Mouse (Mus musculus) lung, postnatal 0 days (tissue): ENCODE measurements around the gene Itprip. TPM values are rescaled to one million over a fixed set of nuclear protein-coding genes. Genes with fewer than 3 reads are reported as not detected.

Experiments
- ATAC-seq: fragments of 200-750 bp; cut with Nextera tagmentation; 2 replicates; pipeline ENCODE4 v1.8.0; 2017; ENCODE audit warnings: moderate library complexity
- DNase-seq: peaks from one replicate; pipeline ENCODE4 v3.0.0-alpha.2; 2016; ENCODE audit warnings: low spot score
- H3K27ac ChIP-seq: fragments of 300-500 bp; sonication (generic); 2 replicates; pipeline ENCODE4 v1.5.1; 2014; ENCODE audit warnings: antibody characterized with exemption, mild to moderate bottlenecking, low read length, mixed read lengths
- H3K27me3 ChIP-seq: fragments of 300-500 bp; sonication (generic); replicated peaks from 2 replicates; pipeline ENCODE4 v1.6.1; 2014; ENCODE audit warnings: low read length, mixed read lengths; ENCODE audit not compliant: insufficient read depth
- H3K36me3 ChIP-seq: fragments of 300-500 bp; sonication (generic); 2 replicates; pipeline ENCODE4 v1.6.1; 2014; ENCODE audit warnings: low read length, mixed read lengths; ENCODE audit not compliant: insufficient read depth
- H3K4me1 ChIP-seq: fragments of 300-500 bp; sonication (generic); 2 replicates; pipeline ENCODE4 v1.6.1; 2014; ENCODE audit warnings: antibody characterized with exemption, low read depth, low read length, mixed read lengths; ENCODE audit not compliant: insufficient read depth
- H3K4me2 ChIP-seq: fragments of 300-500 bp; sonication (generic); replicated peaks from 2 replicates; pipeline ENCODE4 v1.6.1; 2014; ENCODE audit warnings: low read depth, mild to moderate bottlenecking, low read length, moderate library complexity, mixed read lengths
- H3K4me3 ChIP-seq: fragments of 300-500 bp; sonication (generic); 2 replicates; pipeline ENCODE4 v1.5.1; 2014; ENCODE audit warnings: low read depth, low read length
- H3K9ac ChIP-seq: fragments of 300-500 bp; sonication (generic); replicated peaks from 2 replicates; pipeline ENCODE4 v1.6.1; 2014; ENCODE audit warnings: low read depth, mild to moderate bottlenecking
- H3K9me3 ChIP-seq: fragments of 300-500 bp; sonication (generic); 2 replicates; pipeline ENCODE4 v1.6.1; 2016; ENCODE audit warnings: low read length, mixed read lengths
- CTCF ChIP-seq: IDR thresholded peaks from 2 replicates; pipeline ENCODE4 v1.5.1; 2016; ENCODE audit warnings: antibody characterized with exemption, mild to moderate bottlenecking
- EP300 ChIP-seq: IDR thresholded peaks from 2 replicates; pipeline ENCODE4 v1.6.1; 2016; ENCODE audit warnings: antibody characterized with exemption, mild to moderate bottlenecking, control low read depth
- WGBS: fragments of 180-500 bp; shearing (Covaris S2); extraction: QIAGEN DNeasy Blood & Tissue Kit; methylation state at CpG from one replicate; pipeline ENCODE4 v1.1.7; 2014; 5-methylcytosine and 5-hydroxymethylcytosine counted together
- polyA plus RNA-seq: library from polyadenylated mRNA; unstranded; fragments of >200 nt; fragmentation: Nextera tagmentation; extraction: Ambion mirVana; gene quantifications from 2 replicates; pipeline ENCODE4 v1.2.1, GENCODE M21; 2015

The Itprip gene
- polyA plus RNA-seq, 1 experiment from 2014 or later, result 15.6 TPM

DNA sequence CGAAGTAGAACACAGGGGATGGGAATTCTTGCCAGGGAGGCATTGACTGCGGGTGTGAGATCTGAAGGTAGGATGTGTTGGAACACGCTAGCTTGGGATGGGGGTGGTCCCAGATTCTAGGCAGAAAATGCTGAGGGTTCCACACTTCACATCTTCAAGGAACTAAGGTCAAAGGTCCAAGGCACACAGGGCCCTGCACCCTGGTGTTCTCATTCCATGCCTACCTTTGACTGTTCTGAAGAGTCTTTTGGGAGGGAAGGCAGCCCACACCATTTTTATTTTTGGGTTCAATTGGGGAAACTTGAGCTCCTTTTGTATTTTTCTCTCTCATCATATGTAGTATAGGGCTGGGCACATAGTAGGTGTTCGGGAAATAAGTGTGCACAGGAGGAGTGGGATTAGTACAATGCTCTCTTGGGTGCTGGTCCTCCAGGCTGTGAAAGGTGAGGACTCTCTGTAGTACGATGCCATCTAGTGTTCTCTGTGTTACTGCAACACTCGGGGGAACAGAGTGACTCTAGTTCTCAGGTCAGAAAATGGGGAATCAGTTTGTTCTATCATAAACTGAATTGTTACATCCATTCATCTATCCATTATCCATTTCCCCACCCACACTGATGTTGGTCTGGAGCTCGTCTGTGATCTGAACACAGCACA, 13.0 kb upstream of the Itprip start:
- peak; percentile 63 for ATAC-seq
- DNase-seq, result peak; percentile 84
- WGBS, result 43% methylated on average over 7 of the region's 7 CpGs

DNA sequence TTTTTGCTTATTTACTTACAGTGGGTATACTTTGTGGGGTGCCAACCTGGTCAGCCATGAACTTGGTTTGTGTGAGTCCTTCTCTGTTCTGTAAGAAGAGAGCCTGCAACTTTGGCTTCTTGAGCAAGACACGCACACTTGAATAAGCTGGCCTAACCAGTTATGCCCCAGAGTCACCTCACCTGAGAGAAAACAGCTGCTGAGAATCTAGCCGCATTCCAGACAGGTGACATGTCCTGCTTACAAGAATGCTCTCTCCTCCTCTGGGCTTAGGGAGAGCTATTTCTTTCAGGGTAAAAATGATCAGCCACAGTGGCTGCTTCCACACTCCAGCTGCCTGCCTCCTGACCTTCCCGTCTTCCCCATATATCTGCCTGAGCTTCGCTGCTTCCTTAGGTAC, 9.9 kb upstream of the Itprip start:
- peak overlapping the region; percentile 81 for H3K27ac ChIP-seq

More for the DNA sequence above, 13.0 kb upstream of the Itprip start:
- Histone ChIP-seq H3K4me3 (no peak overlapping the region), H3K4me2 (no peak overlapping the region), H3K9me3 (no peaks in the 10 kb centered on the region), H3K27me3 (no peaks in the 10 kb centered on the region), H3K9ac (no peak overlapping the region), H3K36me3 (no peaks in the 10 kb centered on the region), H3K27ac (no peak overlapping the region), H3K4me1 (no peaks in the 10 kb centered on the region; the same call in 1 of the 2 replicates)
- peak; percentile 93 for TF ChIP-seq CTCF
- no peak for TF ChIP-seq EP300

DNA sequence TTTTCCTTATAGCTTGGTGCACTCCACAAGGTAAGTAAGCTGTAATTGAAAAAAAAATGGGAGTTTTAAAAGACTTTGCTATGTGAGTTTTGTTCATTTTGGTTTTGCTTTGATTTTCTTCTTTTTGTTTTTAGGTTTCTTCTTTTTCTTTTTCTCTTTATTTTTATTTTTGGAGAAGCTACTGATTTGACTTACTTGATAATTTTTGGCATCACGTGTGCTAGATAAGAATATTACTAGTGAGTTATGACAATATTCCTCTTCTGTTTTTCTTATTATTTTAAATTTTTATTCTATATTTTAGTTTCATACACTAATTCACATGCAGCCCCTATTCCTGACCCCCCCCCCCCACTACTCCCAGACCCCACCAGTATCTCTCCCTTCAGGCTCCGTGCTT, 7.9 kb upstream of the Itprip start:
- Histone ChIP-seq H3K4me2 (no peak overlapping the region), H3K36me3 (no peaks in the 10 kb centered on the region), H3K27ac (no peak overlapping the region), H3K9me3 (no peaks in the 10 kb centered on the region), H3K27me3 (no peaks in the 10 kb centered on the region), H3K4me1 (no peaks in the 10 kb centered on the region), H3K4me3 (no peak overlapping the region), H3K9ac (no peak overlapping the region)
- no peak for TF ChIP-seq CTCF
- TF ChIP-seq EP300, result no peak
- WGBS, result 77% methylated on average over 2 of the region's 2 CpGs
- DNase-seq (no peak), ATAC-seq (no peak)

More for the DNA sequence above, 9.9 kb upstream of the Itprip start:
- Histone ChIP-seq H3K4me2 (no peak overlapping the region), H3K4me1 (no peaks in the 10 kb centered on the region; the same call in 1 of the 2 replicates), H3K4me3 (no peak overlapping the region), H3K9me3 (no peaks in the 10 kb centered on the region), H3K27me3 (no peaks in the 10 kb centered on the region), H3K9ac (no peak overlapping the region), H3K36me3 (no peaks in the 10 kb centered on the region)
- ATAC-seq (peak; percentile 92), DNase-seq (peak; percentile 91)
- TF ChIP-seq CTCF (no peak), EP300 (peak; percentile 88)
- WGBS, result 56% methylated on average over 4 of the region's 4 CpGs

DNA sequence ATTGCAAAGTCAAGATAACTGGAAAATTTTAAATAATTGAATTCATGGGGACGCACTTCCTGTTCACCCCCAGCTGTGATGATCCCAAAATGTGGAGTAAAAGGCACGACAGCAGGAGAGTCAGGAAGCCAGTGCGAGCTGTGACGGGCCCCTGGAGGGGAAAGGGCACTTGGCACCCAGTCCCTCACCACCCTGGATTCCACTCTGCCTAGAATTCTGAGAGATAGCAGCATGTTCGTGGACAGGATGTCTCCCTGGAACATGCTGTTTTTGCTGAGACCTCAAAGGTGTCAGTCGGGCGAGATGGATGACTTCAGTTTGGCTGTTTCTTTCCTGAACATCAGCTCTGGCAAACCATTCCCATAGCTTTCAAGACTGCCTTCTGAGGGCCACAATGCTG, 6.7 kb upstream of the Itprip start:
- WGBS, result 47% methylated on average over 7 of the region's 7 CpGs
- no peak for TF ChIP-seq CTCF
- TF ChIP-seq EP300, result peak; percentile 57
- Histone ChIP-seq H3K4me3 (no peak overlapping the region), H3K27ac (no peak overlapping the region), H3K36me3 (no peaks in the 10 kb centered on the region), H3K9ac (no peak overlapping the region), H3K9me3 (no peaks in the 10 kb centered on the region), H3K27me3 (no peaks in the 10 kb centered on the region), H3K4me2 (no peak overlapping the region), H3K4me1 (0 out of 2 replicates have a peak, but pooled peaks cover 1% of the 10 kb centered on the region)
- ATAC-seq, result peak; percentile 22; the same call in 1 of the 2 replicates
- no peak for DNase-seq

DNA sequence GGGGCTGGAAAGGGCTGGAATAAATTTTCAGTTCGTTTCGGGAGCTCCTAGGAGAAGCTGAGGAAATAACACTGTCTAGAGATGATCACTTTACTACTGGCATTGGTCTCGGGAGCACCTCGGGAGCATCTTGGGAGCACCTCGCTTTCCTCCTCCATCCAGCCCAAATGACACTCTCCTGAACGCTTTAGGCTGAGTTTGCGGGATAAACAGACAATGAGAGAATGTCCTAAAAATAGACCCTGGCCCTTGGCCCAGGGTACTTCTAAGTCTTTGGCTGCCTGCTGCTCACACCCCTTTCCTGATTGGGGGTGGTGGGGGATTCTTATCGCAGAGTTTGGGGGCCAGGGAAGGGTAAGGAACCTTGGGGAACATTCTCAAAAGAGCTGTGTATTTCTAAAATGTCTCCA, 872 bp upstream of the Itprip start:
- Histone ChIP-seq H3K27ac (peak overlapping the region; percentile 99), H3K9ac (peak overlapping the region; percentile 72; the same call in 1 of the 2 replicates), H3K27me3 (no peaks in the 10 kb centered on the region), H3K4me1 (peaks cover 13% of the 10 kb centered on the region; the same call in 1 of the 2 replicates), H3K9me3 (no peaks in the 10 kb centered on the region), H3K4me3 (peak overlapping the region; percentile 89), H3K4me2 (peak overlapping the region; percentile 83), H3K36me3 (no peaks in the 10 kb centered on the region)
- DNase-seq (no peak), ATAC-seq (peak; percentile 25)
- TF ChIP-seq EP300, result 0 out of 2 replicates have a peak, but pooled peaks have one; percentile 45
- no peak for TF ChIP-seq CTCF
- WGBS, result 0% methylated on average over 8 of the region's 8 CpGs

DNA sequence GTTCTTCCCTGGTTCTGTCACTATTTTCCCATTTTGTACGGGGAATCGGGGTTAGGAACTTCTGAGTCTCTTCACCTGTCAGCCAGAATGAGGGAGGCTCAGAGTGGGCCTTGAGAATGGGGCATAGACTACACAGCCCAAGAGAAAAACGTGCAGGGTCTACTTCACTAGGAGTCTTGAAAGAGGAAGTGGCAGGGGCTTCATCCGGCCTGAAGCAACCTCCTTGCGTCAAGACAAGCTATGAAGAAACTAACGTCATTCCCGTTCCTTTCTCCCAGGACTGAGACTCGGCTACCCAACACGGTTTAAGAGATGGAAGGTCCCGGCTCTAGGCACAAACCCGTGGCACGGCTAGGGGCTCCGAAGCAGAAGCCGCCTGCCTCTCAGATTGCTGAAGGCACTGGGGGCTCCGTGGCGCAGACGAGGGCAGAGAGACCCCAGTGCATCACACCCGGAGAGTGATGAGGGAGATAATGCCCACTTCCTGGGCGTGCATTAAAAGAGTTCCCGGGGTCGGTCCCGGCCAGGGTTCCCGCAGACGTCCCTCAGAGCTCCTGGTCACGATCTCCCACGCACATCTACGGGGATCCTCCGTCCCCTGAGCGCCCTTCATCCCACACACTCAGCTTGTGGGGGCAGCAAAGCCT, 521 bp downstream of the Itprip start:
- no peaks in the 10 kb centered on the region for H3K27me3 ChIP-seq
- H3K27ac ChIP-seq, result peak overlapping the region; percentile 99
- peak overlapping the region; percentile 83 for H3K4me2 ChIP-seq
- TF ChIP-seq EP300, result no peak
- TF ChIP-seq CTCF, result no peak
- peak overlapping the region; percentile 72 for H3K9ac ChIP-seq
- 3% methylated on average over 29 of the region's 29 CpGs for WGBS
- peak; percentile 75 for DNase-seq
- ATAC-seq, result peak; percentile 6
- H3K4me1 ChIP-seq, result peaks cover 13% of the 10 kb centered on the region; the same call in 1 of the 2 replicates
- peak overlapping the region; percentile 89 for H3K4me3 ChIP-seq
- no peaks in the 10 kb centered on the region for H3K9me3 ChIP-seq
- no peaks in the 10 kb centered on the region for H3K36me3 ChIP-seq
